Mouse (Mus musculus) G1E (cell line): ENCODE data around the gene Pld1.

Experiments used
- CTCF ChIP-seq: IDR thresholded peaks from 2 replicates; pipeline ENCODE4 v1.5.1; 2012; ENCODE audit warnings: low read depth, low read length, inconsistent platforms, mixed read lengths
- GATA1 ChIP-seq: IDR thresholded peaks from 2 replicates; pipeline ENCODE4 v1.6.1; 2012; ENCODE audit warnings: borderline replicate concordance, low read length, inconsistent platforms, mixed read lengths
- GATA2 ChIP-seq: IDR thresholded peaks from 2 replicates; pipeline ENCODE4 v1.6.1; 2012; ENCODE audit warnings: low read depth, low read length, inconsistent platforms, borderline replicate concordance
- POLR2AphosphoS5 ChIP-seq: IDR thresholded peaks from 2 replicates; pipeline ENCODE4 v1.6.1; 2012; ENCODE audit warnings: low read depth, low read length, inconsistent platforms; ENCODE audit not compliant: insufficient replicate concordance
- TAL1 ChIP-seq: conservative IDR thresholded peaks from 2 replicates; pipeline ENCODE4 v1.6.1; 2012; ENCODE audit warnings: low read depth, low read length, inconsistent platforms, mixed read lengths

- TF ChIP-seq CTCF (no peak), GATA2 (no peak), TAL1 (no peak), GATA1 (no peak), POLR2AphosphoS5 (no peak)
Measured at GRCm38 (mm10) chr3:27983274-27983673, 44.8 kb downstream of the Pld1 start.
